Mouse (Mus musculus): ENCODE measurements at regions not wholly inside any gene's neighbourhood (a gene's known extent, or its start where the extent isn't known, plus 50 kb on each side); places are given as distances from the start of the nearest gene placed in this dataset.
"Not testable (repeated sequence)": the region's sequence is repeated elsewhere in the genome, so short reads cannot be mapped to it uniquely, and the experiment has no call there.

DNA sequence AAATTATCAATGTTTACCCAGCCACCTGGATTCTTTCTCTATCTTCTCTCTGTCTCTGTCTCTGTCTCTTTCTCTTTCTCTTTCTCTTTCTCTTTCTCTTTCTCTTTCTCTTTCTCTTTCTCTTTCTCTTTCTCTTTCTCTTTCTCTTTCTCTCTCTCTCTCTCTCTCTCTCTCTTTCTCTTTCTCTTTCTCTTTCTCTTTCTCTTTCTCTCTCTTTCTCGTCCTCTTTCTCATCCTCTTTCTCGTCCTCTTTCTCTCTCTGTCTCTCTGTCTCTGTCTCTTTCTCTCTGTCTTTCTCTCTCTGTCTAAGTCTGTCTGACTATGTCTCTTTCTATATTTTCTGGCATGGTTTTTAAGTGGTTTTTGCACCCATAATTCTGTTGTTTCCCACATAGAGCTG, 217.6 kb downstream of the Serpinb8 start:
- H3K4me3 ChIP-seq = not testable (repeated sequence)

GRCm38 (mm10) chr1:107811136-107811535, 221.3 kb downstream of the Serpinb8 start:
- Histone ChIP-seq H3K27ac (no peak overlapping the region), H3K27me3 (no peaks in the 10 kb centered on the region), H3K4me2 (no peak overlapping the region), H3K36me3 (no peaks in the 10 kb centered on the region), H3K4me1 (no peaks in the 10 kb centered on the region), H3K9me3 (no peaks in the 10 kb centered on the region), H3K4me3 (no peak overlapping the region), H3K9ac (no peak overlapping the region)
- ATAC-seq (ENCODE audit: insufficient number of reproducible peaks, low FRiP score, low TSS enrichment, low read depth) = no peak
- WGBS = 64% methylated on average over 1 of the region's 1 CpGs

More for the DNA sequence above, 217.6 kb downstream of the Serpinb8 start:
- WGBS = 87% methylated on average over 2 of the region's 2 CpGs
- not testable (repeated sequence) for H3K27ac ChIP-seq; H3K4me1 ChIP-seq; H3K27me3 ChIP-seq; ATAC-seq (ENCODE audit: insufficient number of reproducible peaks, low FRiP score, low TSS enrichment, low read depth); H3K36me3 ChIP-seq; H3K4me2 ChIP-seq; H3K9me3 ChIP-seq; H3K9ac ChIP-seq

GRCm38 (mm10) chr1:107811859-107812258, 222.1 kb downstream of the Serpinb8 start:
- no peak overlapping the region for H3K27ac ChIP-seq
- no peak overlapping the region for H3K4me2 ChIP-seq
- no peaks in the 10 kb centered on the region for H3K27me3 ChIP-seq
- no peak overlapping the region for H3K4me3 ChIP-seq
- H3K4me1 ChIP-seq = no peaks in the 10 kb centered on the region
- no peak for ATAC-seq (ENCODE audit: insufficient number of reproducible peaks, low FRiP score, low TSS enrichment, low read depth)
- WGBS = 80% methylated on average over 2 of the region's 2 CpGs
- H3K9me3 ChIP-seq = no peaks in the 10 kb centered on the region
- H3K36me3 ChIP-seq = no peaks in the 10 kb centered on the region
- no peak overlapping the region for H3K9ac ChIP-seq

GRCm38 (mm10) chr1:107837877-107838276, 248.1 kb downstream of the Serpinb8 start:
- Histone ChIP-seq H3K4me2 (no peak overlapping the region), H3K4me3 (no peak overlapping the region), H3K36me3 (no peaks in the 10 kb centered on the region), H3K4me1 (no peaks in the 10 kb centered on the region), H3K9me3 (no peaks in the 10 kb centered on the region), H3K9ac (no peak overlapping the region), H3K27me3 (no peaks in the 10 kb centered on the region), H3K27ac (no peak overlapping the region)
- ATAC-seq (ENCODE audit: insufficient number of reproducible peaks, low FRiP score, low TSS enrichment, low read depth) = no peak
- WGBS = 59% methylated on average over 5 of the region's 5 CpGs

- Histone ChIP-seq H3K9me3 (no peaks in the 10 kb centered on the region), H3K36me3 (no peaks in the 10 kb centered on the region), H3K4me1 (no peaks in the 10 kb centered on the region), H3K27me3 (no peaks in the 10 kb centered on the region), H3K27ac (no peak overlapping the region), H3K4me2 (no peak overlapping the region), H3K9ac (no peak overlapping the region), H3K4me3 (no peak overlapping the region)
- no peak for ATAC-seq (ENCODE audit: insufficient number of reproducible peaks, low FRiP score, low TSS enrichment, low read depth)
- 59% methylated on average over 2 of the region's 2 CpGs for WGBS
Observed at GRCm38 (mm10) chr1:107852386-107852785, 262.6 kb downstream of the Serpinb8 start.

DNA sequence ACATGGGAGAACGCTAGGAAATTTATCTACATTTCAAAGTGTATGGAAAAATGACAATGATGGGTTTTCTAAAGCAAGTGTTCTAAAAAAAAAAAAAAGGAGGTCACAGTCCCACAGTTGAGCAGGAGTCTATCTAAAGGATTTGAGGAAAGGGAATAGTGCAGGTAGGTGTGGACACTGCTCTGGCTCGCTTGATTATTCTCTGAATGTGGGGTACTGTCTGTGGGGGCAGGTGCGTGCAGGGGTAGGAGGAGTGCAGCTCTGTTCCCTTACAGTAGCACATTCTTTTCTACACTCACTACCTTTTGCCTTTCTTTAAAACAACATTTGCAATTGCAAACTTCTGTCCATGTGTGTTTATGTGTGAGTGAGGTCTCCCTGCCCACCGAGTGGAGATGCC, 263.2 kb downstream of the Serpinb8 start:
- H3K4me3 ChIP-seq = no peak overlapping the region
- no peaks in the 10 kb centered on the region for H3K9me3 ChIP-seq
- H3K27me3 ChIP-seq = no peaks in the 10 kb centered on the region
- no peak overlapping the region for H3K4me2 ChIP-seq
- H3K4me1 ChIP-seq = no peaks in the 10 kb centered on the region
- H3K27ac ChIP-seq = no peak overlapping the region
- H3K9ac ChIP-seq = no peak overlapping the region
- H3K36me3 ChIP-seq = no peaks in the 10 kb centered on the region
- ATAC-seq (ENCODE audit: insufficient number of reproducible peaks, low FRiP score, low TSS enrichment, low read depth) = no peak
- WGBS = 81% methylated on average over 4 of the region's 4 CpGs

- no peak overlapping the region for H3K9ac ChIP-seq
- no peak for ATAC-seq (ENCODE audit: insufficient number of reproducible peaks, low FRiP score, low TSS enrichment, low read depth)
- H3K4me3 ChIP-seq = no peak overlapping the region
- H3K36me3 ChIP-seq = no peaks in the 10 kb centered on the region
- H3K27ac ChIP-seq = no peak overlapping the region
- H3K27me3 ChIP-seq = no peaks in the 10 kb centered on the region
- 48% methylated on average over 3 of the region's 3 CpGs for WGBS
- H3K9me3 ChIP-seq = no peaks in the 10 kb centered on the region
- no peak overlapping the region for H3K4me2 ChIP-seq
- no peaks in the 10 kb centered on the region for H3K4me1 ChIP-seq
Observed at GRCm38 (mm10) chr1:107897743-107898437, 308.1 kb downstream of the Serpinb8 start.

- Histone ChIP-seq H3K27ac (no peak overlapping the region), H3K9me3 (no peaks in the 10 kb centered on the region), H3K4me2 (no peak overlapping the region), H3K4me3 (no peak overlapping the region), H3K27me3 (no peaks in the 10 kb centered on the region), H3K9ac (no peak overlapping the region), H3K4me1 (no peaks in the 10 kb centered on the region), H3K36me3 (no peaks in the 10 kb centered on the region)
- ATAC-seq (ENCODE audit: insufficient number of reproducible peaks, low FRiP score, low TSS enrichment, low read depth) = no peak
- 88% methylated on average over 4 of the region's 4 CpGs for WGBS
Observed at GRCm38 (mm10) chr1:107899261-107899660, 309.5 kb downstream of the Serpinb8 start.

GRCm38 (mm10) chr1:107900449-107900848, 310.6 kb downstream of the Serpinb8 start:
- 67% methylated on average over 2 of the region's 2 CpGs for WGBS
- Histone ChIP-seq H3K27me3 (no peaks in the 10 kb centered on the region), H3K4me3 (no peak overlapping the region), H3K4me1 (no peaks in the 10 kb centered on the region), H3K27ac (no peak overlapping the region), H3K36me3 (no peaks in the 10 kb centered on the region), H3K4me2 (no peak overlapping the region), H3K9me3 (no peaks in the 10 kb centered on the region), H3K9ac (no peak overlapping the region)
- no peak for ATAC-seq (ENCODE audit: insufficient number of reproducible peaks, low FRiP score, low TSS enrichment, low read depth)

- Histone ChIP-seq H3K4me3 (no peak overlapping the region), H3K27me3 (no peaks in the 10 kb centered on the region), H3K9ac (no peak overlapping the region), H3K4me1 (no peaks in the 10 kb centered on the region), H3K9me3 (no peaks in the 10 kb centered on the region), H3K36me3 (no peaks in the 10 kb centered on the region), H3K4me2 (no peak overlapping the region), H3K27ac (no peak overlapping the region)
- 79% methylated on average over 1 of the region's 1 CpGs for WGBS
- ATAC-seq (ENCODE audit: insufficient number of reproducible peaks, low FRiP score, low TSS enrichment, low read depth) = no peak
Observed at GRCm38 (mm10) chr1:107900913-107901312, 311.1 kb downstream of the Serpinb8 start.

DNA sequence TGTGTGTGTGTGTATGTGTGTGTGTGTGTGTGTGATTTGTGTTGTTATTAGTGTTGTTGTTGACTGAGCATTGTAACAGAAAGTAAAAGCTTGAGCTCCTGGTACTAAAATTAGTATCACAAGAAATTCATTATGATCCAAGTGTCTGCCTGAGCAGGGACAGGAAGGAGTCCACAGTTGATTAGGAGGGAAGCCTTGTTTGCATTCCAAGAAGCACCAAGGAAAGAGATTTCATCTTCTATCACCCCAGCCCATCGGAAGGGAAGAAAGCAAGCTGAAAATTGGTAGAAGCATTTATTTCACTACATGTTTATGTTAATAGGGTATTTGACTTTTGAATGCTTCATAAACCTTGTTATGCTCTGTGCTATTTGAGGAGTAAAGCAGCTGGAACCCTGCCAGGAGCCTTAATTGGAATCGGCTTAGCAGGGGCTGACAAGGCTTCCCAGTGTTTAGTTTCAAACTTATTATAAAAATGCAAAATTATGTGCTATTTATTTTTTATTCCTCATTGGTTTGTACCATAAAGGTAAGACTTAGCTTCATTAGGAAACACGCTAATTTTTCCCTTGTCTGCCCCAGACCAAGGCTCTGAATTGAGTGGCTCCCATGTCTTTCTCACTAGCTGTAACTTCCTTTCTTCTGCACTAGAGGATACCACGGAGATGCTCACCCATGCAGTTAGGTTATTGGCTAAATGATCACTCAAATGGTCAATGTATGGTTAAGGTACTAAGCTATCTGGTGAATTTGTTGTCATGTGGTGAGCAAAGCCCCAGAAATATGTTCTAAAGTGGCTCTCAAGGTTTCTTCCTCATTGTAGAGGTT, 318.6 kb downstream of the Serpinb8 start:
- H3K4me2 ChIP-seq = no peak overlapping the region
- no peaks in the 10 kb centered on the region for H3K36me3 ChIP-seq

More for the DNA sequence above, 318.6 kb downstream of the Serpinb8 start:
- Histone ChIP-seq H3K9me3 (no peaks in the 10 kb centered on the region), H3K4me1 (no peaks in the 10 kb centered on the region), H3K4me3 (no peak overlapping the region), H3K27me3 (no peaks in the 10 kb centered on the region), H3K9ac (no peak overlapping the region), H3K27ac (no peak overlapping the region)
- WGBS = 37% methylated on average over 4 of the region's 4 CpGs
- no peak for ATAC-seq (ENCODE audit: insufficient number of reproducible peaks, low FRiP score, low TSS enrichment, low read depth)

Measured in limb, embryonic 15.5 days (tissue).